Mouse (Mus musculus): Measurements from ENCODE around the gene Abhd2. TPM values are rescaled to one million over a fixed set of nuclear protein-coding genes. Genes with fewer than 3 reads are reported as not detected.

The Abhd2 gene
- polyA plus RNA-seq, 1 experiment from 2014 or later, result 4.9 TPM

GRCm38 (mm10) chr7:79255752-79256151 lies 17.2 kb upstream of the Abhd2 start:
- H3K9me3 ChIP-seq (replicated peaks; ENCODE audit: control insufficient read depth, low read length), result no peaks in the 10 kb centered on the region
- WGBS (ENCODE audit: insufficient replicate concordance), result 80% methylated on average over 10 of the region's 10 CpGs
- H3K9ac ChIP-seq (ENCODE audit: low read depth, low read length), result no peak overlapping the region
- H3K4me3 ChIP-seq (ENCODE audit: low read depth, low read length), result no peak overlapping the region
- H3K4me1 ChIP-seq (ENCODE audit: control insufficient read depth, insufficient read depth, low read length), result no peaks in the 10 kb centered on the region; the same call in none of the 2 replicates
- H3K27me3 ChIP-seq (ENCODE audit: control insufficient read depth, insufficient read depth, low read length), result no peaks in the 10 kb centered on the region
- no peaks in the 10 kb centered on the region for H3K36me3 ChIP-seq (ENCODE audit: control insufficient read depth, insufficient read depth, low read length)
- no peak overlapping the region for H3K27ac ChIP-seq (ENCODE audit: low read depth, low read length)
- no peak for ATAC-seq (replicated peaks; ENCODE audit: insufficient number of reproducible peaks, low FRiP score, low TSS enrichment)
- H3K4me2 ChIP-seq, result no peak overlapping the region

- no peak overlapping the region for H3K9ac ChIP-seq (ENCODE audit: low read depth, low read length)
- no peak overlapping the region for H3K27ac ChIP-seq (ENCODE audit: low read depth, low read length)
- ATAC-seq (replicated peaks; ENCODE audit: insufficient number of reproducible peaks, low FRiP score, low TSS enrichment), result no peak
- 85% methylated on average over 4 of the region's 4 CpGs for WGBS (ENCODE audit: insufficient replicate concordance)
- H3K27me3 ChIP-seq (ENCODE audit: control insufficient read depth, insufficient read depth, low read length), result no peaks in the 10 kb centered on the region
- H3K4me1 ChIP-seq (ENCODE audit: control insufficient read depth, insufficient read depth, low read length), result no peaks in the 10 kb centered on the region; the same call in none of the 2 replicates
- H3K36me3 ChIP-seq (ENCODE audit: control insufficient read depth, insufficient read depth, low read length), result no peaks in the 10 kb centered on the region
- H3K9me3 ChIP-seq (replicated peaks; ENCODE audit: control insufficient read depth, low read length), result no peaks in the 10 kb centered on the region
- H3K4me3 ChIP-seq (ENCODE audit: low read depth, low read length), result no peak overlapping the region
- H3K4me2 ChIP-seq, result no peak overlapping the region
Observed at GRCm38 (mm10) chr7:79256716-79257115, 16.3 kb upstream of the Abhd2 start.

GRCm38 (mm10) chr7:79258981-79259542 lies 13.9 kb upstream of the Abhd2 start:
- 81% methylated on average over 10 of the region's 10 CpGs for WGBS (ENCODE audit: insufficient replicate concordance)
- no peak overlapping the region for H3K4me2 ChIP-seq
- H3K27ac ChIP-seq (ENCODE audit: low read depth, low read length), result no peak overlapping the region
- H3K4me1 ChIP-seq (ENCODE audit: control insufficient read depth, insufficient read depth, low read length), result no peaks in the 10 kb centered on the region; the same call in none of the 2 replicates
- ATAC-seq (replicated peaks; ENCODE audit: insufficient number of reproducible peaks, low FRiP score, low TSS enrichment), result no peak
- H3K4me3 ChIP-seq (ENCODE audit: low read depth, low read length), result no peak overlapping the region
- no peak overlapping the region for H3K9ac ChIP-seq (ENCODE audit: low read depth, low read length)
- H3K9me3 ChIP-seq (replicated peaks; ENCODE audit: control insufficient read depth, low read length), result no peaks in the 10 kb centered on the region
- H3K36me3 ChIP-seq (ENCODE audit: control insufficient read depth, insufficient read depth, low read length), result no peaks in the 10 kb centered on the region
- peaks cover 5% of the 10 kb centered on the region; the same call in 1 of the 2 replicates for H3K27me3 ChIP-seq (ENCODE audit: control insufficient read depth, insufficient read depth, low read length)

GRCm38 (mm10) chr7:79262478-79262877 lies 10.5 kb upstream of the Abhd2 start:
- Histone ChIP-seq H3K4me1 (ENCODE audit: control insufficient read depth, insufficient read depth, low read length) (no peaks in the 10 kb centered on the region), H3K9ac (ENCODE audit: low read depth, low read length) (no peak overlapping the region), H3K27ac (ENCODE audit: low read depth, low read length) (no peak overlapping the region), H3K27me3 (ENCODE audit: control insufficient read depth, insufficient read depth, low read length) (peaks cover 5% of the 10 kb centered on the region; the same call in 1 of the 2 replicates), H3K4me2 (no peak overlapping the region), H3K4me3 (ENCODE audit: low read depth, low read length) (no peak overlapping the region), H3K9me3 (replicated peaks; ENCODE audit: control insufficient read depth, low read length) (no peaks in the 10 kb centered on the region), H3K36me3 (ENCODE audit: control insufficient read depth, insufficient read depth, low read length) (no peaks in the 10 kb centered on the region)
- no peak for ATAC-seq (replicated peaks; ENCODE audit: insufficient number of reproducible peaks, low FRiP score, low TSS enrichment)
- WGBS (ENCODE audit: insufficient replicate concordance), result 69% methylated on average over 8 of the region's 8 CpGs

DNA sequence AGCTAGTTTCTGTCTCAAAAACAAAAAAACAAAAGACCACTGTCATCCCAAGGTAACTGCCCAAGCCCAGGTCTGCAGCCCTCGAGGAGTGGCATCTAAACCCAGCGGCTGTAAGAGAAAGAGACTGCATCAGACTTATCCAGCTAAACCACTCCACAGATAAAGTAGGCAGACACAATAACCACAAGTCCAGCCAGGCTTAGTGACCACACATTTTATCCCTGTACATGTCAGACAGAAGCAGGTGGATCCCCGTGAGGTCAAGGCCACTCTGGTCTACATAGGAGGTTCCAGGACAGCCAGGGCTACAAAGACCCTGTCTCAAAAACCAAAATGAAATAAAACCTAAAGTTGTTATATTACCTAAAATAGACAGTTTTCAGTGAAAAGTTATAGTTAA lies 9.2 kb upstream of the Abhd2 start:
- Histone ChIP-seq H3K9ac (ENCODE audit: low read depth, low read length) (no peak overlapping the region), H3K4me1 (ENCODE audit: control insufficient read depth, insufficient read depth, low read length) (no peaks in the 10 kb centered on the region), H3K9me3 (replicated peaks; ENCODE audit: control insufficient read depth, low read length) (no peaks in the 10 kb centered on the region), H3K27me3 (ENCODE audit: control insufficient read depth, insufficient read depth, low read length) (peaks cover 5% of the 10 kb centered on the region; the same call in 1 of the 2 replicates), H3K4me2 (no peak overlapping the region), H3K27ac (ENCODE audit: low read depth, low read length) (no peak overlapping the region), H3K4me3 (ENCODE audit: low read depth, low read length) (no peak overlapping the region), H3K36me3 (ENCODE audit: control insufficient read depth, insufficient read depth, low read length) (no peaks in the 10 kb centered on the region)
- 74% methylated on average over 3 of the region's 3 CpGs for WGBS (ENCODE audit: insufficient replicate concordance)
- ATAC-seq (replicated peaks; ENCODE audit: insufficient number of reproducible peaks, low FRiP score, low TSS enrichment), result no peak

- 76% methylated on average over 4 of the region's 4 CpGs for WGBS (ENCODE audit: insufficient replicate concordance)
Observed at GRCm38 (mm10) chr7:79266228-79266627, 6.8 kb upstream of the Abhd2 start.

DNA sequence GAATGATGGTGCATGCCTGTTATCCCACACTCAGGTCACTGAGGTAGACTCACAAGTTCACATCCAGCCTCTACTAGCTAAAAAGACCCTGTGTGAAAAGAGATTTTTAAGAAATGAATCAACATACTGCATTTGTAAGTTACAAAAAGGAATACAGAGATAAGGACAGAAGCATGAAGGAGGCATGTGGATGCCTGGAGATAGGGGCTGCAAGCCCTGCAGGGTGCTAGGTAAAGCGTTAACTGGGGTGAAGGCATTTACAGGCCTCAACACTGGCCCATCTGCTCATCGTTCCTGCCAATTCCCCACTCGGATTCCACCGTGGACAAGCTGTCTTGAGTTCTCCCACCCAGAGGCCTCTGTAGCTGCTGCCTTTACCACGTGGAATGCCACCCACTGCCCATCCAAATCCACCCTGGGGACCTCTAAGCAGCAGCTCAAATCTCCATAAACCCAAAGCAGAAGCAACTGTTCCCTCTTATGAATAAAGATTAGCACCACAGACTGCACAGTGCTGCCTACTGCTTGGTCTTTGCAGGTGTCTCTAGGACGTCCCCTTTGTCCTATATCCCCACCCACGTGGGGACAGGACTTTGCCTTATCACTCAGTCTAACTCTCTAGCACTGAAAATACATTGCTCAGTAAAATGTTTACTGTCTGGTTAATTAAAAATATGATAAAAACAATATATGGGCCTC lies 5.2 kb upstream of the Abhd2 start:
- H3K27ac ChIP-seq (ENCODE audit: low read depth, low read length), result no peak overlapping the region
- no peak overlapping the region for H3K4me2 ChIP-seq
- H3K27me3 ChIP-seq (ENCODE audit: control insufficient read depth, insufficient read depth, low read length), result no peaks in the 10 kb centered on the region
- WGBS (ENCODE audit: insufficient replicate concordance), result 36% methylated on average over 7 of the region's 7 CpGs
- no peak for ATAC-seq (replicated peaks; ENCODE audit: insufficient number of reproducible peaks, low FRiP score, low TSS enrichment)
- no peaks in the 10 kb centered on the region for H3K9me3 ChIP-seq (replicated peaks; ENCODE audit: control insufficient read depth, low read length)
- peaks cover 23% of the 10 kb centered on the region for H3K4me1 ChIP-seq (ENCODE audit: control insufficient read depth, insufficient read depth, low read length)
- no peak overlapping the region for H3K4me3 ChIP-seq (ENCODE audit: low read depth, low read length)
- no peak overlapping the region for H3K9ac ChIP-seq (ENCODE audit: low read depth, low read length)
- H3K36me3 ChIP-seq (ENCODE audit: control insufficient read depth, insufficient read depth, low read length), result no peaks in the 10 kb centered on the region

More at GRCm38 (mm10) chr7:79266228-79266627, 6.8 kb upstream of the Abhd2 start:
- no peak for ATAC-seq (replicated peaks; ENCODE audit: insufficient number of reproducible peaks, low FRiP score, low TSS enrichment)
- H3K36me3 ChIP-seq (ENCODE audit: control insufficient read depth, insufficient read depth, low read length), result no peaks in the 10 kb centered on the region
- H3K4me3 ChIP-seq (ENCODE audit: low read depth, low read length), result no peak overlapping the region
- no peak overlapping the region for H3K27ac ChIP-seq (ENCODE audit: low read depth, low read length)
- no peaks in the 10 kb centered on the region for H3K9me3 ChIP-seq (replicated peaks; ENCODE audit: control insufficient read depth, low read length)
- H3K9ac ChIP-seq (ENCODE audit: low read depth, low read length), result no peak overlapping the region
- peaks cover 18% of the 10 kb centered on the region for H3K4me1 ChIP-seq (ENCODE audit: control insufficient read depth, insufficient read depth, low read length)
- peaks cover 5% of the 10 kb centered on the region; the same call in 1 of the 2 replicates for H3K27me3 ChIP-seq (ENCODE audit: control insufficient read depth, insufficient read depth, low read length)
- no peak overlapping the region for H3K4me2 ChIP-seq

GRCm38 (mm10) chr7:79268897-79269296 lies 4.1 kb upstream of the Abhd2 start:
- 0 out of 2 replicates have a peak overlapping the region, but pooled peaks have one; percentile 47 for H3K9ac ChIP-seq (ENCODE audit: low read depth, low read length)
- WGBS (ENCODE audit: insufficient replicate concordance), result 88% methylated on average over 8 of the region's 8 CpGs
- H3K36me3 ChIP-seq (ENCODE audit: control insufficient read depth, insufficient read depth, low read length), result no peaks in the 10 kb centered on the region
- H3K4me3 ChIP-seq (ENCODE audit: low read depth, low read length), result no peak overlapping the region
- ATAC-seq (replicated peaks; ENCODE audit: insufficient number of reproducible peaks, low FRiP score, low TSS enrichment), result no peak
- peaks cover 27% of the 10 kb centered on the region for H3K4me1 ChIP-seq (ENCODE audit: control insufficient read depth, insufficient read depth, low read length)
- H3K27ac ChIP-seq (ENCODE audit: low read depth, low read length), result peak overlapping the region; percentile 80; the same call in 1 of the 2 replicates
- no peak overlapping the region for H3K4me2 ChIP-seq
- H3K9me3 ChIP-seq (replicated peaks; ENCODE audit: control insufficient read depth, low read length), result no peaks in the 10 kb centered on the region
- no peaks in the 10 kb centered on the region for H3K27me3 ChIP-seq (ENCODE audit: control insufficient read depth, insufficient read depth, low read length)

Measured in heart, embryonic 11.5 days (tissue).